Mouse (Mus musculus) liver, embryonic 14.5 days (tissue): Measurements from ENCODE around the gene Prrc2b. TPM values are rescaled to one million over a fixed set of nuclear protein-coding genes. Genes with fewer than 3 reads are reported as not detected.

Experiments
- ATAC-seq: fragments of 200-750 bp; cut with Nextera tagmentation; 2 replicates; pipeline ENCODE4 v1.8.0; 2017; ENCODE audit warnings: moderate number of reproducible peaks, mild to moderate bottlenecking, moderate library complexity; ENCODE audit not compliant: insufficient read depth
- DNase-seq, 3 experiments: peaks; one replicate each; pipeline ENCODE4 v3.0.0-alpha.2; 2012 to 2013; ENCODE audit warnings: low read depth in 3 of 3, low spot score in 3 of 3
- H3K27ac ChIP-seq: fragments of 300-500 bp; sonication (generic); 2 replicates; pipeline ENCODE4 v1.5.1; 2014; ENCODE audit warnings: moderate library complexity, mild to moderate bottlenecking, control low read depth, inconsistent platforms
- H3K27me3 ChIP-seq: fragments of 300-500 bp; sonication (generic); 2 replicates; pipeline ENCODE4 v1.6.1; 2014; ENCODE audit warnings: mild to moderate bottlenecking, low read length, moderate library complexity; ENCODE audit not compliant: control insufficient read depth, insufficient read depth
- H3K36me3 ChIP-seq: fragments of 300-500 bp; sonication (generic); replicated peaks from 2 replicates; pipeline ENCODE4 v1.6.1; 2014; ENCODE audit warnings: low read depth; ENCODE audit not compliant: control insufficient read depth, insufficient read depth
- H3K4me1 ChIP-seq, 2 experiments: fragments of 200-500 bp in 1 of 2; fragments of 300-500 bp in 1 of 2; sonication (generic) in 1 of 2; replicated peaks; 2 replicates each; pipeline ENCODE4 v1.6.1; 2012 to 2014; ENCODE audit warnings: antibody characterized with exemption in 1 of 2, inconsistent platforms in 1 of 2, low read length in 1 of 2; ENCODE audit not compliant: control insufficient read depth in 2 of 2, insufficient read depth in 2 of 2
- H3K4me2 ChIP-seq: fragments of 300-500 bp; sonication (generic); 2 replicates; pipeline ENCODE4 v1.6.1; 2014; ENCODE audit warnings: low read depth, mild to moderate bottlenecking, control low read depth, moderate library complexity
- H3K4me3 ChIP-seq, 2 experiments: fragments of 200-500 bp in 1 of 2; fragments of 300-500 bp in 1 of 2; sonication (generic) in 1 of 2; 2 replicates each; pipeline ENCODE4 v1.5.1; 2012 to 2014; ENCODE audit warnings: low read depth in 2 of 2, low read length in 2 of 2, mild to moderate bottlenecking in 2 of 2, control low read depth in 1 of 2, inconsistent platforms in 1 of 2, moderate library complexity in 1 of 2; ENCODE audit not compliant: insufficient read depth in 1 of 2
- H3K9ac ChIP-seq: fragments of 300-500 bp; sonication (generic); replicated peaks from 2 replicates; pipeline ENCODE4 v1.6.1; 2014; ENCODE audit warnings: mild to moderate bottlenecking, control low read depth, moderate library complexity
- H3K9me3 ChIP-seq: fragments of 300-500 bp; sonication (generic); 2 replicates; pipeline ENCODE4 v1.6.1; 2016; ENCODE audit warnings: low read length, mixed read lengths; ENCODE audit not compliant: control insufficient read depth
- CTCF ChIP-seq: IDR thresholded peaks from 2 replicates; pipeline ENCODE4 v1.5.1; 2016; ENCODE audit warnings: antibody characterized with exemption, low read depth, control low read depth
- EP300 ChIP-seq: IDR thresholded peaks from 2 replicates; pipeline ENCODE4 v1.6.1; 2016; ENCODE audit warnings: antibody characterized with exemption, low read depth
- WGBS: fragments of 180-500 bp; shearing (Covaris S2); extraction: QIAGEN DNeasy Blood & Tissue Kit; methylation state at CpG from one replicate; pipeline ENCODE4 v1.1.7; 2014; ENCODE audit not compliant: insufficient replicate concordance; 5-methylcytosine and 5-hydroxymethylcytosine counted together
- polyA plus RNA-seq, 2 experiments: library from polyadenylated mRNA; depleted of rRNA in 1 of 2; stranded (reverse) in 1 of 2; unstranded in 1 of 2; fragments of >200 nt; fragmentation: Nextera tagmentation in 1 of 2; extraction: Ambion mirVana in 1 of 2; gene quantifications; 2 replicates each; pipeline versions ENCODE4 v1.2.1 to v1.2.3; 2012 to 2014

The Prrc2b gene
- polyA plus RNA-seq, 2 experiments, result 6.2 to 7.6 TPM

DNA sequence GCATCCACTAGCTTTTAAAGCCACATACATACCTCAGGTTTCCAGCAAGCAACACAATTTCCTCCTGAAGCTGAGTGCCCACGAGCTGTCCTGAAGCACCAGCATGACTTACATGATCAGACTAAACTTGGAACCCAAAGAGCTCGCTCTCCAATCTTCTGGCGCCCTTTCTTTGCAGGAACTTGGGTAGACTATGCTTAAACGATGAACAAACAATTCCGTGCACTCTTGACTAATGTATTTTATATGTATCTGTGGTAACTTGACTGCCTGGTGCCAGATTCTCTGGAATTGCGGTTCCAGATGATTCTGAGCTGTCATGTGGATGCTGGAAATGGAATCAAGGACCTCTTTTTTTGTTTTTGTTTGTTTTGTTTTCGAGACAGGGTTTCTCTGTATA is 84.6 kb downstream of the Prrc2b start:
- Histone ChIP-seq H3K4me2 (peak overlapping the region; percentile 91), H3K36me3 (no peaks in the 10 kb centered on the region; the same call in 1 of the 2 replicates), H3K9ac (peak overlapping the region; percentile 69), H3K9me3 (no peaks in the 10 kb centered on the region), H3K4me1 (peaks cover 5 to 11% of the 10 kb centered on the region in 2 experiments; a peak in 3 of 4 replicates), H3K27me3 (no peaks in the 10 kb centered on the region), H3K27ac (no peak overlapping the region; the same call in 1 of the 2 replicates), H3K4me3 (peak overlapping the region; percentile 73 to 81)
- DNase-seq (no peak), ATAC-seq (no peak)
- 22% methylated on average over 7 of the region's 7 CpGs for WGBS
- no peak for TF ChIP-seq EP300
- no peak for TF ChIP-seq CTCF

DNA sequence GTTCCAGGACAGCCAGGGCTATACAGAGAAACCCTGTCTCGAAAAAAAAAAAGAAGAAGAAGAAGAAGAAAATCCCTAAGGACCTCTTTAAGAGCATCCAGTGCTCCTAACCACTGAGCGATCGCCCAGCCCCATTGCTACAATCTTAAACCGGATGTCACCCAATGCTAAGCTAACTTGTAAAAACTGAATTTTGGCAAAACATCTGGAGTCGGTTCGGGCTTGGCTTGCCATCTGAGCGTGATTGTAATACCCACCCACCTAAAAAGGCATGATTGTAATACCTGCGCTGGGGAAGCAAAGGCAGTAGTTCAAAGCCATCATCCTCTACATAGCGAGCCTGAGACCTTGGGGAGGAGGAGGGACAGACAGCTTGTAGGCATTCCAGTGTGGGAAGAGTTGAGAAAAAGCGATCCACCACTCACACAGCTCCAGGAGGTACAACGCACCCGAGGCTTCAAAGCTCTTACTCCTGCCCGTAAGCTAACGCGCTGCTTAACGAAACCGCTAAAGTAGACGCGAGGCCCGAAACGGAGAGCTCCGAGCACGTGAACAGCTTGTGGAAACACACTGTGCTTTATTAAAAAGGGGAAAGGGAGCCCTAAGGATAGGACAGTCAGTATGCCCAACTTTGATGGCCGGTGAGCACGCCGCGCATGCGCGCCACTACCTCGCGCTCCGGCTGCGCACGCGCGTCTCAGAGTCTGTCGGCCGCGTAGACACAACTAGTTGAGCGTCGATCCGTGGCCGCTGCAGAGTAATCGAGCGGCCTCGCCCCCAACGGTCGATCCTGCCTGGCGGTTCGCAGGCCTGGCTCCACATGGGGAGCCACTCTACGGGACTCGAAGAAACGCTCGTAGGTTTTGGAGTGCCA is 85.2 kb downstream of the Prrc2b start, which contains the start of gene Pomt1:
TSS of gene Pomt1 (plus strand) at position 705 of the 874 bp plus-strand sequence.
- ATAC-seq, result peak; percentile 92

DNA sequence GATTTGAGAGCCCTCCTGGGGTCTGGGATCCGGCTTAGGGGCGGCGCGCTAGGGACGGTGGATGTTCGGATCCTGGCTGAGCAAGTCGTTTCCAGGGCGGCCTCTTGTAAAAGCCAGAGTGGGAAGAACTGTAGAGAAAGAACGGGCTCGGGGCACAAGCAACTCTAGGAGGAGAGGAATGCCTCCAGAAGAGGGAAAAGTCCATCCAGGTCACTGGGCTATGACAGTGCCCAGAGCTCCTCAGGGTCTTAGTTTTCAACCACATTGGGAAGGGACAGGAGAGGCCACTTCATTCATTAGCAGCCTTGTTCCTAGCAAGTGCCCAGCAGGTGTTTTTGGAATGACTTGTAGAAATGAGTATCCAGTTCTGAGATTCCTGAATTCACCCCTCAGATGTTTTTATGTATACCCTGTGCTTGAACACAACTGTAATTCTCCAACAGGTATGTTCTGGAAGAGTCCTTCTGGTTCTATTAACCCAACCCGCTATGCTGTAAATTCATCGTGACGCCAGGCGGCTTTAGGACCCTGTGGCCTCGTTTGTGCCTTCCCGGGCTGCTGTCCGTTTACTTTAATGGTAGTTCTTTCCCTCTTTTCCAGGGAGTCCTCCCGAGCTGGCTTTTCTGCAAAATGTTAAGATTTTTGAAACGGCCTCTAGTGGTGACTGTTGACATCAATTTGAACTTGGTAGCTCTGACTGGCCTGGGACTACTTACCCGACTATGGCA is 86.0 kb downstream of the Prrc2b start:
- Histone ChIP-seq H3K27ac (peak overlapping the region; percentile 50), H3K9ac (peak overlapping the region; percentile 81), H3K4me1 (peaks cover 5 to 11% of the 10 kb centered on the region in 2 experiments; a peak in 3 of 4 replicates), H3K4me3 (peak overlapping the region; percentile 73 to 77), H3K9me3 (no peaks in the 10 kb centered on the region), H3K27me3 (no peaks in the 10 kb centered on the region), H3K36me3 (no peaks in the 10 kb centered on the region; the same call in none of the 2 replicates), H3K4me2 (peak overlapping the region; percentile 91)
- peak; percentile 54 to 64 (median 56) for DNase-seq
- under 1% methylated on average over 20 of the region's 20 CpGs for WGBS
- peak; percentile 57; the same call in 1 of the 2 replicates for TF ChIP-seq CTCF
- no peak for TF ChIP-seq EP300
- ATAC-seq, result peak; percentile 42

More for the DNA sequence above, 85.2 kb downstream of the Prrc2b start, which contains the start of gene Pomt1:
- Histone ChIP-seq H3K27ac (peak within 1 kb of the TSS; percentile 50), H3K4me3 (peak within 1 kb of the TSS; percentile 73 to 81), H3K9ac (peak within 1 kb of the TSS; percentile 81), H3K4me1 (peaks cover 5 to 11% of the 10 kb centered on the region in 2 experiments; a peak in 3 of 4 replicates), H3K9me3 (no peaks in the 10 kb centered on the region), H3K4me2 (peak within 1 kb of the TSS; percentile 91), H3K27me3 (no peaks in the 10 kb centered on the region), H3K36me3 (no peaks in the 10 kb centered on the region; the same call in 1 of the 2 replicates)
- TF ChIP-seq CTCF, result no peak; the same call in 1 of the 2 replicates
- TF ChIP-seq EP300, result no peak
- WGBS, result under 1% methylated on average over 54 of the region's 54 CpGs
- peak; percentile 89 to 90 (median 89) for DNase-seq

DNA sequence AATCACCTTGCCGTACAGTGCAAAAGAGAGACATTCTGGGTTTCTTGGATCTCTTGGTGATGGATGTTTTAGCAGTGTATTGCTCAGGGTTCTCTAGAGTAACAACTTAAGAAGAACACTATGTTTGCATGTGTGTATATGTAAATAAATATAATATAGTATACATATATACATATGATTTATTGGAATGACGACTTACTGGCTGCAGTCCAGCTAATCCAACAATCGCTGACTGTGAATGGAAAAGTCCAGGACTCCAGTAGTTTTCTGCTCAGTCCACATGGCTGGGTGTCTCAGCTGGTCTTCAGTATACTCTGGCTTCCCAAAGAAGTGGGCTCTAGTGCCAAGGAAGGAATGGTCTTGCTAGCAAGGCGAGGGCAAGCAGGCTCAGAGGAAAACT is 86.7 kb downstream of the Prrc2b start:
- DNase-seq, result no peak
- TF ChIP-seq CTCF (no peak), EP300 (no peak)
- Histone ChIP-seq H3K27me3 (no peaks in the 10 kb centered on the region), H3K4me3 (peak overlapping the region; percentile 73 to 77), H3K9me3 (no peaks in the 10 kb centered on the region), H3K4me1 (peaks cover 5 to 11% of the 10 kb centered on the region in 2 experiments; a peak in 3 of 4 replicates), H3K9ac (peak overlapping the region; percentile 81), H3K36me3 (no peaks in the 10 kb centered on the region; the same call in none of the 2 replicates), H3K27ac (no peak overlapping the region; the same call in 1 of the 2 replicates), H3K4me2 (peak overlapping the region; percentile 91)
- no peak for ATAC-seq
- WGBS, result 38% methylated on average over 4 of the region's 4 CpGs
